8 mouse cellular contexts compared by ENCODE assay signal in the genomic region with DNA sequence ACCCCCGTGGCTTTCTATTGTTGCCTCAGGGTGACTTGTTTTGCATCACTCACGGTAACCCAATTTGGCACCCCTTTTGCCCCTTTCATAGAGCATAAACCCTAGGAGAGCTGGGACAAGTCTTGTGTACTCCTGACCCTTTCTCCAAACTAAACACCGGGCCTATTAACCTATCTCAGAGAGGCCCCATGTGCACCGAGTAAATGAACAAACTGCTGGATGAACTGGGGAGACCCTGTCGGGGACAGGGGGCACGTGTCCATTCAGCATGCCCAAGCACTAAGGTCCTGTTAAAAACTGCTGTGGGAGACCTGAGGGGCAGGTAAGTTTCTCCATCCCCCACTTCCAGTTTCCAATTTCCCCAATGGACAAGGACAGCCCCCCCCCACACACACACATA. TPM values are rescaled to one million over a fixed set of nuclear protein-coding genes. Genes with fewer than 3 reads are reported as not detected.
DNase-seq lines count a peak whose midpoint lies in the region; ATAC-seq and TF ChIP-seq lines count a peak whose summit lies in the region.

No protein-coding gene starts in this region.

- H3K79me2 ChIP-seq in CH12.LX (replicated peaks; ENCODE audit: control insufficient read depth, extremely low read depth, insufficient read depth, poor library complexity, severe bottlenecking) (no peaks in the 10 kb centered on the region), MEL (ENCODE audit: control insufficient read depth, insufficient read depth, low read length, poor library complexity) (no peaks in the 10 kb centered on the region; the same call in 1 of the 2 replicates)

- H3K27ac ChIP-seq in CH12.LX (ENCODE audit: insufficient read depth, low read depth) (no peak overlapping the region), MEL (ENCODE audit: control insufficient read depth, low read depth, low read length) (no peak overlapping the region)
- no peak overlapping the region for H3K27ac ChIP-seq in hindbrain, embryonic 14.5 days
- no peak overlapping the region for H3K27ac ChIP-seq in liver, embryonic 14.5 days

- H3K27me3 ChIP-seq in CH12.LX (replicated peaks): peaks cover 86% of the 10 kb centered on the region
- peaks cover 0 to 7% of the 10 kb centered on the region in 2 experiments; a peak in 2 of 4 replicates for H3K27me3 ChIP-seq in MEL (ENCODE audit: control insufficient read depth in 1 of 2, insufficient read depth in 2 of 2, low read length in 2 of 2)
- no peaks in the 10 kb centered on the region for H3K27me3 ChIP-seq in hindbrain, embryonic 14.5 days (ENCODE audit: control insufficient read depth, insufficient read depth, low read length)
- no peaks in the 10 kb centered on the region for H3K27me3 ChIP-seq in liver, embryonic 14.5 days (ENCODE audit: control insufficient read depth, insufficient read depth, low read length)

- dilution Hi-C loops in CH12.LX (cut with MboI; ENCODE audit: extremely low pct_ligation_motif_present, extremely low pct_unique_long_range_greater_than_20kb, low sequenced_read_pairs): no loop called here

- 0 out of 2 replicates have a peak overlapping the region, but pooled peaks have one; percentile 64 for H3K4me2 ChIP-seq in CH12.LX (ENCODE audit: insufficient read depth, low read depth, poor library complexity, severe bottlenecking)
- H3K4me2 ChIP-seq in hindbrain, embryonic 14.5 days (replicated peaks): peak overlapping the region; percentile 73
- H3K4me2 ChIP-seq in liver, embryonic 14.5 days (ENCODE audit: low read depth): peak overlapping the region; percentile 67

- no peak for ATAC-seq in hindbrain, embryonic 14.5 days (ENCODE audit: low FRiP score)
- no peak for ATAC-seq in liver, embryonic 14.5 days (ENCODE audit: insufficient read depth)
- ATAC-seq in monocyte, adult 5-6 weeks (replicated peaks; ENCODE audit: insufficient number of reproducible peaks, low FRiP score, low TSS enrichment, poor library complexity, severe bottlenecking): no peak

- no peak overlapping the region for H3K9ac ChIP-seq in CH12.LX (ENCODE audit: insufficient read depth, low read depth)
- peak overlapping the region; percentile 67 for H3K9ac ChIP-seq in MEL (ENCODE audit: control insufficient read depth, low read depth, low read length, poor library complexity, severe bottlenecking)
- peak overlapping the region; percentile 57 for H3K9ac ChIP-seq in hindbrain, embryonic 14.5 days
- no peak overlapping the region for H3K9ac ChIP-seq in liver, embryonic 14.5 days (replicated peaks)

- H3K4me3 ChIP-seq in CH12.LX (replicated peaks in 1 of 3; ENCODE audit: low read depth in 2 of 3, low read length in 2 of 3, poor library complexity in 1 of 3) (no peak overlapping the region), MEL (ENCODE audit: control insufficient read depth in 1 of 2, insufficient read depth in 1 of 2, low read depth in 2 of 2, low read length in 2 of 2) (peak overlapping the region; percentile 64 to 71; a peak in 2 of 4 replicates)
- H3K4me3 ChIP-seq in hindbrain, embryonic 14.5 days (replicated peaks; ENCODE audit: low read length): peak overlapping the region; percentile 44
- H3K4me3 ChIP-seq in liver, embryonic 14.5 days (ENCODE audit: insufficient read depth in 1 of 2, low read depth in 2 of 2, low read length in 2 of 2): no peak overlapping the region

- no peak for TF ChIP-seq RAD21 in CH12.LX (IDR thresholded peaks at IDR 0.05; ENCODE audit: low read depth, low read length)
- no peak for TF ChIP-seq RAD21 in MEL (IDR thresholded peaks at IDR 0.05; ENCODE audit: low read depth, low read length)

- no peak for TF ChIP-seq POLR2A in CH12.LX (IDR thresholded peaks at IDR 0.05; ENCODE audit: low read depth, low read length)
- TF ChIP-seq POLR2A in MEL (IDR thresholded peaks at IDR 0.05; ENCODE audit: control insufficient read depth in 1 of 2, insufficient read depth in 1 of 2, low read depth in 1 of 2, low read length in 2 of 2, poor library complexity in 1 of 2): no peak

- 22% methylated on average over 6 of the region's 6 CpGs for WGBS in hindbrain, embryonic 14.5 days
- WGBS in liver, embryonic 14.5 days (ENCODE audit: insufficient replicate concordance): 36% methylated on average over 6 of the region's 6 CpGs

- H3K4me1 ChIP-seq in CH12.LX (ENCODE audit: control insufficient read depth in 1 of 2, insufficient read depth in 2 of 2) (peaks cover 0 to 7% of the 10 kb centered on the region in 2 experiments; a peak in 2 of 4 replicates), MEL (ENCODE audit: control insufficient read depth in 1 of 2, insufficient read depth in 2 of 2, low read length in 2 of 2) (peaks cover 0 to 21% of the 10 kb centered on the region in 2 experiments; a peak in 3 of 4 replicates)
- peaks cover 10% of the 10 kb centered on the region; the same call in 1 of the 2 replicates for H3K4me1 ChIP-seq in hindbrain, embryonic 14.5 days (replicated peaks; ENCODE audit: control insufficient read depth, insufficient read depth, low read length)
- no peaks in the 10 kb centered on the region for H3K4me1 ChIP-seq in liver, embryonic 14.5 days (replicated peaks; ENCODE audit: control insufficient read depth in 2 of 2, insufficient read depth in 2 of 2, low read length in 1 of 2)

- in situ Hi-C loops in CH12.LX (cut with MboI; ENCODE audit: low pct_ligation_motif_present, low pct_unique_long_range_greater_than_20kb, low sequenced_read_pairs): no loop called here

- no peak for TF ChIP-seq CTCF in CH12.LX (conservative IDR thresholded peaks at IDR 0.05 in 1 of 2, IDR thresholded peaks at IDR 0.05 in 1 of 2; ENCODE audit: low read depth in 2 of 2, low read length in 2 of 2)
- TF ChIP-seq CTCF in MEL (IDR thresholded peaks at IDR 0.05 in 2 of 3, conservative IDR thresholded peaks at IDR 0.05 in 1 of 3; ENCODE audit: control insufficient read depth in 1 of 3, insufficient read depth in 1 of 3, low read depth in 2 of 3, low read length in 3 of 3, poor library complexity in 1 of 3, severe bottlenecking in 1 of 3): no peak
- no peak for TF ChIP-seq CTCF in liver, embryonic 14.5 days (IDR thresholded peaks at IDR 0.05; ENCODE audit: low read depth)

- TF ChIP-seq EP300 in CH12.LX (IDR thresholded peaks at IDR 0.05; ENCODE audit: low read length) (no peak), MEL (IDR thresholded peaks at IDR 0.05; ENCODE audit: low read depth in 1 of 2, low read length in 2 of 2) (no peak)
- TF ChIP-seq EP300 in liver, embryonic 14.5 days (IDR thresholded peaks at IDR 0.05; ENCODE audit: low read depth): no peak

- H3K36me3 ChIP-seq in CH12.LX (replicated peaks in 1 of 2; ENCODE audit: control insufficient read depth in 1 of 2, insufficient read depth in 1 of 2, low read length in 1 of 2) (no peaks in the 10 kb centered on the region), MEL (ENCODE audit: control insufficient read depth in 1 of 2, insufficient read depth in 2 of 2, low read length in 2 of 2) (peaks cover 0 to 14% of the 10 kb centered on the region in 2 experiments; a peak in 2 of 4 replicates)
- H3K36me3 ChIP-seq in hindbrain, embryonic 14.5 days (replicated peaks; ENCODE audit: control insufficient read depth, insufficient read depth): 0 out of 2 replicates have a peak, but pooled peaks cover 9% of the 10 kb centered on the region
- H3K36me3 ChIP-seq in liver, embryonic 14.5 days (replicated peaks; ENCODE audit: control insufficient read depth, insufficient read depth, low read depth): no peaks in the 10 kb centered on the region

- H3K9me3 ChIP-seq in CH12.LX (replicated peaks; ENCODE audit: low read length): no peaks in the 10 kb centered on the region
- H3K9me3 ChIP-seq in MEL (replicated peaks; ENCODE audit: insufficient read depth, low read length): no peaks in the 10 kb centered on the region
- H3K9me3 ChIP-seq in hindbrain, embryonic 14.5 days (ENCODE audit: control insufficient read depth, low read length): no peaks in the 10 kb centered on the region
- H3K9me3 ChIP-seq in liver, embryonic 14.5 days (ENCODE audit: control insufficient read depth, low read length): no peaks in the 10 kb centered on the region

- DNase-seq in CH12.LX (ENCODE audit: extremely low read depth): no peak
- no peak for DNase-seq in MEL (ENCODE audit: low read depth, low spot score)
- no peak for DNase-seq in hindbrain, embryonic 14.5 days (ENCODE audit: low spot score)
- DNase-seq in liver, embryonic 14.5 days (ENCODE audit: low read depth in 3 of 3, low spot score in 3 of 3): no peak
- no peak for DNase-seq in adrenal gland, postnatal 10 days
- no peak for DNase-seq in cerebellum, adult 18-20 months
- no peak for DNase-seq in Muller cell, postnatal 12 days (ENCODE audit: inconsistent ontology term)

RNA-seq across cellular contexts. Expression of gene Tcn2, which starts 1.0 kb away (rescaled TPM):
- total RNA-seq in CH12.LX (2012; rRNA removed) (4.7 and 8.6 TPM in 2 replicates), CH12.LX (2014; rRNA removed) (1.2 and 1.3 TPM in 2 replicates), MEL (2012; rRNA removed) (11.4 and 14.1 TPM in 2 replicates)
- polyA plus RNA-seq in CH12.LX (2012; ENCODE audit: insufficient read length, low read depth) (2.5 and 2.7 TPM in 2 replicates), MEL (2012; ENCODE audit: insufficient read depth in 1 of 2, insufficient read length in 2 of 2, low read depth in 1 of 2, low replicate concordance in 2 of 2, missing spikeins in 1 of 2) (10 to 100 TPM in 1 of 2 experiments, not detected in 1; 16.0 TPM)
- 31.0 and 31.4 TPM in 2 replicates for polyA plus RNA-seq in hindbrain, embryonic 14.5 days (2014; fragmentation: Nextera tagmentation; extraction: Ambion mirVana)
- polyA plus RNA-seq in liver, embryonic 14.5 days (2012; rRNA removed): 14.6 and 16.7 TPM in 2 replicates
- 16.3 and 17.5 TPM in 2 replicates for polyA plus RNA-seq in liver, embryonic 14.5 days (2014; fragmentation: Nextera tagmentation; extraction: Ambion mirVana)
- 100 to 1,000 TPM in 1 of 2 experiments, 10 to 100 TPM in 1; 91.7 to 108 TPM for total RNA-seq in adrenal gland, postnatal 10 days (2021)
- 35.6 to 51.2 TPM (median 43.7 TPM) in 3 replicates for total RNA-seq in monocyte, adult 5-6 weeks (2017)

RNA-seq across cellular contexts. Expression of gene Slc35e4, which starts 16.5 kb away (rescaled TPM):
- total RNA-seq in CH12.LX (2012; rRNA removed) (9.5 and 10.9 TPM in 2 replicates), CH12.LX (2014; rRNA removed) (3.3 and 4.5 TPM in 2 replicates), MEL (2012; rRNA removed) (12.1 and 13.4 TPM in 2 replicates)
- polyA plus RNA-seq in CH12.LX (2012; ENCODE audit: insufficient read length, low read depth) (4.0 and 4.6 TPM in 2 replicates), MEL (2012; ENCODE audit: insufficient read depth in 1 of 2, insufficient read length in 2 of 2, low read depth in 1 of 2, low replicate concordance in 2 of 2, missing spikeins in 1 of 2) (10 to 100 TPM in 1 of 2 experiments, not detected in 1; 14.0 TPM)
- 11.2 and 14.2 TPM in 2 replicates for polyA plus RNA-seq in hindbrain, embryonic 14.5 days (2014; fragmentation: Nextera tagmentation; extraction: Ambion mirVana)
- 0.22 and 0.31 TPM in 2 replicates for polyA plus RNA-seq in liver, embryonic 14.5 days (2012; rRNA removed)
- 0.33 and 0.37 TPM in 2 replicates for polyA plus RNA-seq in liver, embryonic 14.5 days (2014; fragmentation: Nextera tagmentation; extraction: Ambion mirVana)
- total RNA-seq in adrenal gland, postnatal 10 days (2021): 1 to 10 TPM; 3.7 to 4.6 TPM
- total RNA-seq in monocyte, adult 5-6 weeks (2017): 7.2 to 8.1 TPM (median 7.8 TPM) in 3 replicates

RNA-seq across cellular contexts. Expression of gene Pes1, which starts 32.8 kb away (rescaled TPM):
- total RNA-seq in CH12.LX (2012; rRNA removed): 120 and 149 TPM in 2 replicates
- total RNA-seq in CH12.LX (2014; rRNA removed): 226 and 251 TPM in 2 replicates
- polyA plus RNA-seq in CH12.LX (2012; ENCODE audit: insufficient read length, low read depth): 304 and 311 TPM in 2 replicates
- 224 and 240 TPM in 2 replicates for total RNA-seq in MEL (2012; rRNA removed)
- 100 to 1,000 TPM; 301 to 498 TPM for polyA plus RNA-seq in MEL (2012; ENCODE audit: insufficient read depth in 1 of 2, insufficient read length in 2 of 2, low read depth in 1 of 2, low replicate concordance in 2 of 2, missing spikeins in 1 of 2)
- 45.1 and 48.0 TPM in 2 replicates for polyA plus RNA-seq in hindbrain, embryonic 14.5 days (2014; fragmentation: Nextera tagmentation; extraction: Ambion mirVana)
- 29.4 and 35.4 TPM in 2 replicates for polyA plus RNA-seq in liver, embryonic 14.5 days (2012; rRNA removed)
- polyA plus RNA-seq in liver, embryonic 14.5 days (2014; fragmentation: Nextera tagmentation; extraction: Ambion mirVana): 33.1 and 34.2 TPM in 2 replicates
- 10 to 100 TPM; 54.7 to 63.4 TPM for total RNA-seq in adrenal gland, postnatal 10 days (2021)
- 66.0 to 68.7 TPM (median 66.2 TPM) in 3 replicates for total RNA-seq in monocyte, adult 5-6 weeks (2017)

RNA-seq across cellular contexts. Expression of gene Dusp18, which starts 35.9 kb away (rescaled TPM):
- total RNA-seq in CH12.LX (2012; rRNA removed): 4.7 and 4.8 TPM in 2 replicates
- total RNA-seq in CH12.LX (2014; rRNA removed): 2.3 and 2.8 TPM in 2 replicates
- polyA plus RNA-seq in CH12.LX (2012; ENCODE audit: insufficient read length, low read depth): 5.5 and 6.6 TPM in 2 replicates
- total RNA-seq in MEL (2012; rRNA removed): 0.81 and 0.92 TPM in 2 replicates
- polyA plus RNA-seq in MEL (2012; ENCODE audit: insufficient read depth in 1 of 2, insufficient read length in 2 of 2, low read depth in 1 of 2, low replicate concordance in 2 of 2, missing spikeins in 1 of 2): 1 to 10 TPM in 1 of 2 experiments, not detected in 1; 2.2 TPM
- 29.2 and 30.2 TPM in 2 replicates for polyA plus RNA-seq in hindbrain, embryonic 14.5 days (2014; fragmentation: Nextera tagmentation; extraction: Ambion mirVana)
- polyA plus RNA-seq in liver, embryonic 14.5 days (2012; rRNA removed): 0.15 and 0.16 TPM in 2 replicates
- polyA plus RNA-seq in liver, embryonic 14.5 days (2014; fragmentation: Nextera tagmentation; extraction: Ambion mirVana): 0.20 and 0.27 TPM in 2 replicates
- total RNA-seq in adrenal gland, postnatal 10 days (2021): 1 to 10 TPM; 4.6 to 5.2 TPM
- total RNA-seq in monocyte, adult 5-6 weeks (2017): 0.29 to 1.8 TPM (median 0.57 TPM) in 3 replicates

RNA-seq across cellular contexts. Expression of gene 4921536K21Rik, which starts 36.0 kb away (rescaled TPM):
- total RNA-seq in CH12.LX (2012; rRNA removed) (0.08 and 0.21 TPM in 2 replicates), CH12.LX (2014; rRNA removed) (0.08 TPM in 1 of 2 replicates, not detected in the other), MEL (2012; rRNA removed) (0.08 and 0.10 TPM in 2 replicates)
- polyA plus RNA-seq in CH12.LX (2012; ENCODE audit: insufficient read length, low read depth) (0.56 and 0.61 TPM in 2 replicates), MEL (2012; ENCODE audit: insufficient read depth in 1 of 2, insufficient read length in 2 of 2, low read depth in 1 of 2, low replicate concordance in 2 of 2, missing spikeins in 1 of 2) (under 1 TPM in 1 of 2 experiments, not detected in 1; 0.40 TPM)
- polyA plus RNA-seq in hindbrain, embryonic 14.5 days (2014; fragmentation: Nextera tagmentation; extraction: Ambion mirVana): 0.13 and 0.28 TPM in 2 replicates
- polyA plus RNA-seq in liver, embryonic 14.5 days (2012; rRNA removed): 0.02 and 0.06 TPM in 2 replicates
- polyA plus RNA-seq in liver, embryonic 14.5 days (2014; fragmentation: Nextera tagmentation; extraction: Ambion mirVana): not detected in 2 replicates
- under 1 TPM; 0.55 to 0.63 TPM for total RNA-seq in adrenal gland, postnatal 10 days (2021)
- not detected in 3 replicates for total RNA-seq in monocyte, adult 5-6 weeks (2017)

Comparison
In these comparisons a context has a peak if more than half of its experiments do, and no peak if none do; other contexts are left out.
1. H3K4me3 ChIP-seq: peak in MEL (2 of 2) and hindbrain, embryonic 14.5 days (single experiment); none in CH12.LX (0 of 3) and liver, embryonic 14.5 days (0 of 2).
2. H3K9ac ChIP-seq: peak in MEL (single experiment) and hindbrain, embryonic 14.5 days (single experiment); none in CH12.LX (single experiment) and liver, embryonic 14.5 days (single experiment).
3. Peak in every context shown above with its lines, with median percentiles within 50 percentile points of each other: H3K4me2 ChIP-seq.